Mouse (Mus musculus): ENCODE measurements at regions not wholly inside any gene's neighbourhood (a gene's known extent, or its start where the extent isn't known, plus 50 kb on each side); places are given as distances from the start of the nearest gene placed in this dataset.

GRCm38 (mm10) chr13:52165531-52165930 is 319.1 kb downstream of the Gadd45g start:
- TF ChIP-seq CTCF (IDR thresholded peaks at IDR 0.05; ENCODE audit: control insufficient read depth, insufficient read depth, insufficient read length): no peak
- no peak for TF ChIP-seq MYOD1 (IDR thresholded peaks at IDR 0.05; ENCODE audit: control insufficient read depth, insufficient read length, low read depth)

All from C2C12 (cell line).